Mouse (Mus musculus) cerebellum, adult 9-10 months (tissue): ENCODE results near the gene Tmem256.

Source experiments
- DNase-seq: peaks from one replicate; pipeline ENCODE4 v3.0.0; 2022

Tmem256 gene

DNA sequence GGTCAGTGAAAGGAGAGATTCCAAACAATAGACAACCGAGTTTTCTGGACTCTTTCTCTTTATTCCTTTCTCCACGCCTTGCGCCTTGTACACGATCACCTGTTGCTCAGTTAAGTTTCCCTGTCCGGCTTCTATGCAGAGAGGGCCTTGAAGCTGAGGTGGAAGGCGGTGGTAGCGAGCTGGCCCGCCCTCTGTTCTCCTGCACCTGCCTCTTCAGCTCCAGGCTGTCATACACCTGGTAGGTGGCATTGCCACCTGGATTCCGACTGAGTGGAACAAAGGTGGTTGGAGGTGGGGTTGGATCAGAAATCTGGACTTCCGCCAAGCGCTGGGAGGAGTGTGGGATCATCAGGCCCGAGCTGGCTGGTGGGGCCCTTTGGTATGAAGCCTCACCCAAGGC, 21.8 kb upstream of the Tmem256 start:
- no peak for DNase-seq

DNA sequence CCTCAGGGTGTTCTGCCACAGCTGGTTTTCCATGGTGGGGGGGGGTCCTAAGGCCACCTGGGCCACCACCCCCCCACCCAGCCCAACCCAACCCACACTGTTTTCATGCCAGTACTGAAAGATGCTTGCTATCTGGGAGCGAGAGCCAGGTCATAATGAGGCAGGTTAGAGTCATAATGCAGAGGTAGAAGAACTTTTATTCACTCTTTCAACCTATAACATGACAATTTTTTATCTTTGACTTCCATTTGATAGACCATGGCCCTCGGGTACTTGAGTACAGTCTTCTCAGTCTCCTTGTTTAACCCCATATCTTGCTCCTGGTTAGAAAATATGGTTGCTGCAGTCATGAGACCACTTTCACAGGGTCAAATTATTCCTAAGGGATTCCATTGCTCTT, 19.9 kb upstream of the Tmem256 start, which contains the start of gene Spem2:
Gene Spem2, minus strand, starts transcription at position 101 of the 400 bp plus-strand sequence.
- no peak for DNase-seq

GRCm38 (mm10) chr11:69818871-69819270, 19.4 kb upstream of the Tmem256 start:
- no peak for DNase-seq

DNA sequence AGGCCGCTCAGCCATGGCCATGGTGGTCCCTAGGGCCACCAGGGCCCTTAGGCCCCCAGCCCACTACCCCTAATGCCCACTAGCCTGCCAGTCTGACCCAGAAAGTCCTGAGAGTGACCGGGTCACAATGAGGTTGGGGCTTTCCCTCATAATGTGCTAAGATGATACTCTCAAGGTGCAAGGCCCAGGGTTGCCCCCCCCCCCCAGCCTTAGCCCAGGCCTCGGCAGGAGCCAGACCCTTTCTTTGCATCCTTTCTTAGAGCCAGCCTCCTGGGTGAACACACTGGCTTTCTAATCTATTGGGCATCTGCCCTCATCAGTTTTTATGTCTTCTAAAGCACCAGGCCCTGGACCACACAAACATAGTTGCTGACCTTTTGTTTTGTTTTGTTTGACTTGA, 16.2 kb upstream of the Tmem256 start, which contains the start of gene Spem1:
Gene Spem1, minus strand, starts transcription at position 101 of the 400 bp plus-strand sequence.
- DNase-seq, result no peak

DNA sequence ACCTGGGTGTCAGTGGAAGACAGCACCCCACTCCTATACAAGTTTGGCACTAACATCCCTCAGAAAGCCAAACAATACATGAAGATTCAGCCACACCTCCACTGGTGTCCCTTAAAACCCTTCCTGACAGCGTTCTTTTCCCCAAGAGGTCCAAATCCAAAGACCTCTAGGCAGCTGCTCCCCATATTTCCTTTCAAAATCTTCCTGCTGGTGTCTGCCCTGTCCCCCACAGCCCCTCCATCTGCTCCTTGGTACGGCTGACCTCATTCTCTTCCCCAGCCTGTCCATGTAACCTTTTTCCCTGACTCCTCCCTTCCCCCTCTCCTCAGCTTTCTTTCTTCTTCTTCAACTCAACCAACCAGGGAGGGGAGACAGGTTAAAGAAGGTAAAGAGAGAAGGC, 14.9 kb upstream of the Tmem256 start:
- DNase-seq, result peak; percentile 36

DNA sequence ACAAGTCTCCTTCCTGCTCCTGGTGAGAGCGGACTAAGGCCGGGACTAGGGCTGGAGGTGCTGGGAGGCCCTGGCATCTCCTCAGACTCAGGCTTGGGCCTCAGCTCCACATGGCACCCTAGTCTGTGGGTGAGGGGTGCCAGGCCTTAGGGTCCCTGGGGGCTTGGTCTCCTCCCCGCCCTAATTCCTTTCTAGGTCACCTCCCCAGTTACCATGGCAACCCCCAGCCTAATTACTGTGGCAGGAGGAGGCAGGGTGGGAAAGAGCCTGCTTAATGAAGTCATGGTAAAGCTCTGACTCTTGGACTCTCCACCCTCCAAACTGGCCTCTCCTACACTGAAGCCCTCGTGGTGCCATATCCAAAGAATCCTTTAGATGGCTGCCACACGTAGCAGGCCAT, 9.5 kb upstream of the Tmem256 start:
- DNase-seq, result peak; percentile 34

- DNase-seq, result no peak
These were observed 4.8 kb upstream of the Tmem256 start for GRCm38 (mm10) chr11:69833554-69833953.

DNA sequence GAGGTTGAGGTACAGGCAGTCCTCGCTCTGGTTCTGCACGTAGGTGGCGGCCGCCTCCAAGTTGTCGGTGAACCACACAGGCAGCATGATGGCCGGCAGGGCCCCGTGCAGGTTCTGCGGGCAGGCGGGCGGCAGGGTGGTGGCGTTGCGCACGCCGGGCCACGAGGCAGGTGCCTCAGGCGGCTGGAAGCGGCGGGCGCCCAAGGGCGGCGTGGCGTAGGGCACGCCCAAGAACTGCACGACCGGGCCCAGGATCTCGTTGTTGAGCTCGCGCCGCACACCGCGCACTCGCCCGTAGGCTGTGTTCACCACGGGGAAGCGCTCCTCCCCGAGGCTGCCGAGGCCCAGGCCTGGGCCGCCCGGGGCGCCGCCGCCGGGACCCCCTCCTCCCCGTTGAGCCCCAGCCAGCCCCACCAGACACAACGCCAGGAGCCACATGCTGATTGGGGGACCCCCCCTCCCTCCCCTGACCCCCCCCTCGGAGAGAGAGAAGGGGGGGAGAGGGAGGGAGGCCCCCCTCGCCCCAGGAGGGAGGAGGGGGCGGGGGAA, 4.2 kb upstream of the Tmem256 start:
- DNase-seq, result no peak

DNA sequence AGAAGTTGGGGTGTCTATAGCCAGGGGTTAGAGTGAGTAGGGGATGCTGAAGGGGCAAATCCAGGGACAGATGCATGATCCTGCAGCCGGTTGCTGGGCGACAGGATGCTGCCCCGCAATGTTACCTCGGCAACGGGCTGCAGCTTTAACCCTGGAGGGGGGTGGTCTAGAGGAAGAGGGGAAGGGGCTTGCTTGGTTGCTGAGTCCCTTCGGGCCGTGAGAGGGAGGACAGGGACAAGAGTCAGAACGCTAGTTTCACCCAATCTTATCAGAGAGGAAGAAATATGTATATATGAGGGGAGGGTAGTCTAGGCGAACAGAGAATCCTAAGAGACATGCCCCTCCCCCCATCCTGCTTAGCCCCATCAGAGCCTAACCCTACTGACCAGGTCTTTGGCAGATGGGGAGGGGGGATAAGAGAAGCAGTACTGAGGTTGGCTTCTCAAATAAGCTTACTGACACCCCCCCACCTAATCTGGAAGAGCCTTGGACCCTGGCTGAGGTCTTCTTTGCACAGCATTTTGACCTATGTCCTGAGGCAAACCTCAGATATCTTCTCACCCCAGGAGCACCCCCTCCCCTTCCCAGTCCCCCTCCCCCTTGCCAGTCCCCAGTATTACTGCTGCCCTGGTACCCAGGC, 2.9 kb upstream of the Tmem256 start:
- DNase-seq, result no peak

DNA sequence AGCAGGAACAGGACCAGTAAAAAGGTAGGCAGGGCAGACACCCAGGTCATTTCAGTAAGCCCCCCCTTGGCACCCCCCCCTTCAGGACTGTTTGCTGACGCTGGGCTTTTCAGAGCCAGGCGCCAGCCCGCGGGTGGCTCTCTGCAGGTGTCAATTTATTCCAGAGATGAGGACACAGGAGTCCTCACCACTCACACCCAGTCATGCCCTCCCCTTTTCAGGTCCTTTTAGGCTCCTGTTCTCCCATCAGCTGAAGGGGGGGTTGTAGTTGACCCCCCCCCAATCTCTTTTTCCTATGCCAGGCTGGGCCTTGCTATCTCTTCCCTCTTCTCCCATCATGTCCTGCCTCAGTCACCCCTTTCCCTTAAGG, 2.4 kb upstream of the Tmem256 start:
- DNase-seq, result no peak

DNA sequence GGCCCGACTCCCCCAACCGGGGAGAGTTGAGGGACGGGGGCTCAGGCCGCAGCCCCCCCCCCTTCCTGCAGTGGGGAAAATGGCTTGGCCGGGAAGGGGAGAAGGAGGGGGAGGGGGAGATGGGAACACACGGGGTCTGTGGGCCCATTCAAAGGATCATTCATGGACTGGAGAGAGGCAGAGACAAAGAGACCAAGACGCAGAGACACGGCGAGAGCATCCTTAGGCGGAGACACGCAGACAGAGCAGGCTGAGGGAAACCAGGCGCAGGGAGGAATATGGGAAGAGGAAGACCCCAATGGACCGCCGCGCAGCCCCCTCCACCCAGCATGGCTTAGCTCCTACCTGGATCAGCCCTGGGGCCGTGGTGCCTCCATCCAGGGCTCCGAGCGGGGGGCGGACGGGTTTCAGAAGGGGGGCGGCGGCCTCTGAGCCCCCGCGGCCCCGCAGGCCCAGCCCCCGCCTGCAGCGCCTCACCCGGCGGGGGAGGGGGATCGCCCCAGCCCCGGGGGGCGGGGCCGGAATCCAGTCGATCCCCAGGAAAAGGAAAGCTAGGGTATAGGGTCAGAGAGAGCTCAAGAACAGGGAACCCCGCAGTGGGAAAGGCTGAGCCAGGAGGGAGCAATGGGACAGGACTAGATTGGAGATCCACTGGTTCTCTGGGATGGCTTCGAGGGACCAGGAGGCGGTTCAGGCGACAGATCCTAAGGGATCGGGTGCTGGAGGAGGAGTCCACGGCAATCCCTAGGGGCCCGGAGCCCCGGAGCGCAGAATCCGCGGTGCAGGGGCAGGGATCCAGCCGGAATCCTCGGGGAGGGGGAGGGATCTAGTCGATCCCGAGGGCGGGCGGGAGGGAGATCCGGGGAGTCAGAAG, 1.4 kb upstream of the Tmem256 start:
- DNase-seq, result peak; percentile 77

DNA sequence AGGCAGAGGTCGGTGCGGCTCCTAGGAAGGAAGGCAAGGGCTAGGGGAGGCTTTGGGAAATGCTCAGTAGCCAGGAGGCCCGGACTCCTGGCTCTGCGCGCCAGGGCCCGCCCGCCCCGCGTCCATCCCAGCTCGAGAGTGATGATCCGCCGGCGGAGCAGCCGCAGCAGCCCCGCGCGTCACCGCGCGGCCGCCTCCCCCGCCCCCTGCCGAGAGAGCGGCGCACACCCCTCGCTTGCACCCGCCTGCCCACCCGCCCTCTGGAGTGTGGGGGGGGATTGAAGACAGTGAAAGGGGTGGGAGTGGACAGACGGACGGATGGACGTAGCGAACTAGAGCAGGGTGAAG, 736 bp upstream of the Tmem256 start, which contains the start of gene Nlgn2:
Gene Nlgn2, minus strand, starts transcription at position 181 of the 348 bp plus-strand sequence.
- no peak for DNase-seq

DNA sequence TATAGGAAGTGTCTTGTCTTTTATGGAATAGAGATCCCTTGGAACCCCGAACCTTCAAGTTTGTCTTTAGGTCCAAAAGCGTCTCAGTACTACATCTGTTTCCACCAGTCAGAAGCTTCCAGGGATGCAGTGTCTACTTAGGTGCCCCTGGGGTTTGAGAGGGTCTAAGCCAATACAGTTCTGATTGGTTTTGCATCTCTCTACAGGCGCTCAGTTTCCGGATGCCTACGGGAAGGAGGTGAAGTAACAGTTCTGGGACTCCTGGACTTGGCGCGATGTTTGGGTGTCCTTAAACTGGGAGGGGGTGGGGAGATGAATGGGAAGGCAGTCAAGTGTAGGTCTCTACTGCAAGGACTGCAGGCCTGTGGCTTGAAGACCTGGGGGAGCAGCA, 395 bp downstream of the Tmem256 start:
- DNase-seq, result no peak

- peak; percentile 92 for DNase-seq
These were observed 7.9 kb downstream of the Tmem256 start, which contains the start of gene Plscr3 for GRCm38 (mm10) chr11:69846198-69846680. Gene Plscr3, plus strand, starts transcription at chr11:69846376.

- DNase-seq, result peak; percentile 57
These were observed 8.7 kb downstream of the Tmem256 start for GRCm38 (mm10) chr11:69846738-69847688.

DNA sequence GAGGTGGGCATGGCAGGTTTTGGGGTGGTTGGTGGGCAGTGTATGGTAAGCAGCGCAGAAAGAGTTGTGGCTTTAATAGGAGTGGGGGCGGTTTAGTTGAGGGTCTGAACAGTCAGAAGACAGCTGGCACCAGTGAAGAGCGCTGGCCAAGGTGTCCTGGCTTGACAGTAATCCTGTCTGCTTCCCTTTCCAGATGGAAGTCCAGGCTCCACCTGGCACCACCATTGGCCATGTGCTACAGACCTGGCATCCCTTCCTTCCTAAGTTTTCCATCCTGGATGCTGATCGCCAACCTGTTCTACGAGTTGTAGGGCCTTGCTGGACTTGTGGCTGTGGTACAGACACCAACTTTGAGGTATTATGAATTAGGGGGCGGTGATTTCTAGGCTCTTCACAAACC, 9.7 kb downstream of the Tmem256 start:
- peak; percentile 86 for DNase-seq

DNA sequence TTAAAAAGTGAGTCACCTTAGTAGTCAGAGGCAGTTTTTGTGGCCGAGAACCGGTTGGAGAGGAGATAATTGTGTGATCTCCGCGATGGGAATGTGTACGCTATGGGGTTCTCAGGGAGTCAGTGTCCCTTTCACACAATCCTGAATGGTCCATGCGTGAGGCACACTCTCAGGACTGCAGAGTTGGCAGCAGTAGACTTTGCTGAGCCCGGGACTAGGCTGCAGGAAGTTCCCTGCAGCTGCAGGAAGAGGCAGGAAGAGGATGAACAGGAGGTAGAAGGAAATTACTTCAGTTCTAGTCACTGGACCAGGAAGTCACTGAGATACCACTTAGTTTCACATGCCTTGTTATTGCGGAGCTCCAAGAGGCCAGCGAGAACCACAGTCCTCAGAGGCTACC, 10.8 kb downstream of the Tmem256 start:
- DNase-seq, result peak; percentile 26

DNA sequence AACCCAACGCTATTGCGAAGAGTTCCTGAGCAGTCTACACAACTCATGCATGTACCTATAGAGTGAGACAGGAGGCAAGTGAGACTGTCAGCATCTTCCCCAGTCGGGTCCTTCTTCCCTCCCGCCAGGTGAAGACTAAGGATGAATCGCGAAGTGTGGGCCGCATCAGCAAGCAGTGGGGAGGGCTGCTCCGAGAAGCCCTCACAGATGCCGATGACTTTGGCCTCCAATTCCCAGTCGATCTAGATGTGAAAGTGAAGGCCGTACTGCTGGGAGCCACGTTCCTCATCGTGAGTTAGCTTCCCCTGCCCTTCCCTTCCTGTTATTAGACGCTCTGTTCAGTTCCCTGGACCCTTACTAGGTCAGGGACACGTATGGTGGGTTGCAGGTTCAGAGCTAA, 11.6 kb downstream of the Tmem256 start:
- peak; percentile 28 for DNase-seq

DNA sequence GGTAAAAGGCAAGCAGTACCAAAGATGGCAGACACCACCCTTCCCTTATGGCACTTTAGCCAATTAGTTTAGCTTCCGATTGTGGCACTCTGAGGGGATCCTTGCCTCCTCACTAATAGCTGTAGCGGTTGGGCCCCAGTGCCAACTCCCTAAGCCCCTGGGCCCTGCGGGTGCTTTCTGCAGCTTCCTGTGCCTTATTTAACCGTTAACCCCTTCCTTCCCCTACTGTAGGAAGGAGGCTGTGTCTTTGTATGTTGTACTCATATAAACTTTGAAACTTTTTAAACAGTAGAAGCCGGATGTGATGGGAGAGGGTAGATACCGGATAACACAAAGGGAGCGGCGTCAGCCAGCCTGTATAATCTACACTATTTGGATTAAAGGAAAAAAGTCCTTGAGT, 12.4 kb downstream of the Tmem256 start:
- DNase-seq, result no peak

DNA sequence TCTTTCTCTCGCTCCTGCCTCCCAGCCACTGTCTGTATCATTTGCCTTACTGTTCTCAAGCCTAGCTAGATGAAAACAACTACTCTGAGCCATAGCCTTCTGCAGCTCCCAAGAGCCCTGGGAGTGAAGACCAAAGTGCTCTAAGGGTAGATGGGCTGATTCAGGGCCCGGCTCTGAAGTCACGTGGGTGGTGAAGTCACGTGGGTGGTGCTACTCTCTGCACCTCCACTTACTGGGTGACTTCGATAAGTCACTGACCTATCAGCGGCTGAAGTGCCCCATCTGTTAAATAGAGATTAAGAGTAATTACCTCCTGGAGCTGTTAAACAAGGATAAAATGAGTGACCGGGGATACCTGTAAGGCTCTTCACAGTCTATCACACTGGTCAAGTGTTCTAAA, 15.7 kb downstream of the Tmem256 start:
- no peak for DNase-seq

DNA sequence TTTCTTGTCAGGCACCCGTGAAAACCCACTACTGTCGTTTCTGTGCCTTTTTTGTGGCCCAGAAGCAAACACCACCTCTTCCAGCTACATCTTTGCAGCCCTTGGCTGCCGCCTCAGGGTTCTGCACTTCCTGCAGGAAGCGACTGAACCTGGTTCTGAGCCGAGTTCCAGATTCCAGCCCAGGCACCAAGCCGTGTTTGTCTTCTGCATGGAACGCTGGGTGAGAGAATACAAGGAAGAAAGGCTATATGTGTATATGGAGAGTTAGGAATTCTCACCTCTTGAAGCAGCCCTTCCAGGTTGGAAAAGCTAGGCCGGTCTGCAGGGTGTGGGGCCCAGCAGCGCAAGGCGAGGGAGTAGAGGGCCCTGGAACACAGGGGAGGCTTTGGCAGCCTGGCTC, 16.4 kb downstream of the Tmem256 start:
- DNase-seq, result no peak

DNA sequence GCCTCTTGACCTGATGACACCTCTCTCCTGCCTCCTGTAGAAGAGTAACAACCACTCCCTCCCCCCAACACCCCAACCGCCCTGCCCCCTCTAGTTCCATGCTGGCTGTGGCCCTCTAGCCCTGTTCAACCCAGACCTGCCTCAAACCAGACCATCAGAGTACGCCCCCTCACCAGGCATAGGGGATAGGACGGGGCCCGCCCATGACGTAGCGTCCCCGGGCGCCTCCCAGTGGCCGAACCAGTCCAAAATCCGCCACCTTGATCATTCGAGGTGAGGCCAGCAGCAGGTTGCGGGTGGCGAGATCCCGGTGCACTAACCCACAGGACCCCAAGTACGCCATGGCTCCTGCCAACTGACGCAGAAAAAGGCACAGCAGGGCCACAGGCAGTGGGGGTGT, 17.0 kb downstream of the Tmem256 start:
- peak; percentile 56 for DNase-seq
